Mouse (Mus musculus) limb, embryonic 13.5 days (tissue): ENCODE data around the gene Dpm3. TPM values are rescaled to one million over a fixed set of nuclear protein-coding genes. Genes with fewer than 3 reads are reported as not detected.

Source experiments
- ATAC-seq: fragments of 200-750 bp; cut with Nextera tagmentation; 2 replicates; pipeline ENCODE4 v1.8.0; 2017; ENCODE audit warnings: low read depth, moderate number of reproducible peaks, moderate TSS enrichment; ENCODE audit not compliant: low FRiP score
- H3K27ac ChIP-seq: fragments of 300-500 bp; sonication (generic); 2 replicates; pipeline ENCODE4 v1.5.1; 2015; ENCODE audit warnings: inconsistent platforms, mild to moderate bottlenecking, moderate library complexity
- H3K27me3 ChIP-seq: fragments of 300-500 bp; sonication (generic); 2 replicates; pipeline ENCODE4 v1.6.1; 2015; ENCODE audit warnings: mild to moderate bottlenecking, inconsistent platforms
- H3K36me3 ChIP-seq: fragments of 300-500 bp; sonication (generic); 2 replicates; pipeline ENCODE4 v1.6.1; 2015; ENCODE audit warnings: inconsistent platforms, mild to moderate bottlenecking, moderate library complexity
- H3K4me1 ChIP-seq: fragments of 300-500 bp; sonication (generic); 2 replicates; pipeline ENCODE4 v1.6.1; 2015; ENCODE audit warnings: inconsistent platforms
- H3K4me2 ChIP-seq: fragments of 300-500 bp; sonication (generic); replicated peaks from 2 replicates; pipeline ENCODE4 v1.6.1; 2015; ENCODE audit warnings: inconsistent platforms, mild to moderate bottlenecking, moderate library complexity
- H3K4me3 ChIP-seq: fragments of 300-500 bp; sonication (generic); 2 replicates; pipeline ENCODE4 v1.5.1; 2015; ENCODE audit warnings: moderate library complexity, mild to moderate bottlenecking, inconsistent platforms
- H3K9ac ChIP-seq: fragments of 300-500 bp; sonication (generic); 2 replicates; pipeline ENCODE4 v1.6.1; 2015; ENCODE audit warnings: mild to moderate bottlenecking, inconsistent platforms
- H3K9me3 ChIP-seq: fragments of 300-500 bp; sonication (generic); 2 replicates; pipeline ENCODE4 v1.6.1; 2016; ENCODE audit warnings: inconsistent platforms
- WGBS: fragments of 180-500 bp; shearing (Covaris S2); methylation state at CpG from one replicate; pipeline ENCODE4 v1.1.7; 2015; 5-methylcytosine and 5-hydroxymethylcytosine counted together
- microRNA counts: library from miRNA; unstranded; fragments of <30 nt; microRNA quantifications from one replicate; lab custom pipeline; 2016
- microRNA-seq: library from miRNA; unstranded; fragments of <30 nt; microRNA quantifications from one replicate; pipeline ENCODE4, GENCODE M21; 2016
- polyA plus RNA-seq: library from polyadenylated mRNA; unstranded; fragments of >200 nt; fragmentation: Nextera tagmentation; extraction: Ambion mirVana; gene quantifications from 2 replicates; pipeline ENCODE4 v1.2.1, GENCODE M21; 2015

Gene Dpm3
- polyA plus RNA-seq, 1 experiment from 2014 or later: 126 TPM

DNA sequence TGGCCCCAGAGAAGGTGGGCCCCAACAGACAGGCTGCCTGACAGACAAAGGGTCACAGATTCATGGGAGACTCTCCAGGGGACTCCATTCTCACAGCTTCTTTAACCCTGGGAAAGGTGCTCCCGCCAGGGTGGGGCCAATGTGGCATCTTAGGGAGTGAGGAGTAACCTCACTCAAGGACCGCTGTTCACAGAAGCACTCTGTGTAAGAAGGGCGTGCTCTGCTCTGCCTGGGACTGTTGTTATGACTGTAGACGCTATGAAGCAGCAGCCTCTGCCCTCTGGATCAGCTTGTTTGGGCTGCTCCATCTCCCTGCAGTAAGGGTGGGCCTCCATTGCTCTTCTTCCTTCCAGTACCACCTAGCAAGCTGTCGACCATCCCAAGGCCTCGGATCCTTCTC, 45.3 kb downstream of the Dpm3 start:
- Histone ChIP-seq H3K4me3 (no peak overlapping the region), H3K27ac (no peak overlapping the region)
- 65% methylated on average over 6 of the region's 6 CpGs for WGBS

DNA sequence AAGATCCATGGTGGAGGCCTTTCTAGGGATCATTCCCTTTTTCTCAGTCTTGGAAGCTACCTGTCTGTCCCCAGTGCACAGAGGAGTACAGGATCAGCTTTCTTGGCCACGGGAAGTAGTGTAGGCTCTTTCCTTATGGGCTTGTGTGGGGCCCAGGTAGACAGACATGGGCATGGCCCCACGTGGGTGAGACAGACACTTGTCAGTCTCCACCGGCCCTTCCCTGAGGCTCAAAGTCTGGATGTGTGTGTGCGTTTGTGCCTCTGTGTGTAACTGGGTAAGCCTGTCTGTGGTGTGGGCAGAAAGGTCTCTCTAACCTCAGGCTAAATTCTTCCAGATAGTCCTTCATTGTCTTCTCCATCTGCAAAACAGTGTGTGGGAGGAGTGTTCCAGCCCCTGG, 45.9 kb downstream of the Dpm3 start:
- H3K4me1 ChIP-seq: peaks cover 21% of the 10 kb centered on the region
- 72% methylated on average over 4 of the region's 4 CpGs for WGBS
- no peak for ATAC-seq
- H3K4me2 ChIP-seq: no peak overlapping the region
- no peaks in the 10 kb centered on the region for H3K9me3 ChIP-seq
- no peak overlapping the region for H3K4me3 ChIP-seq
- no peaks in the 10 kb centered on the region for H3K27me3 ChIP-seq
- no peak overlapping the region for H3K27ac ChIP-seq
- no peak overlapping the region for H3K9ac ChIP-seq
- no peaks in the 10 kb centered on the region for H3K36me3 ChIP-seq

More for the DNA sequence above, 45.3 kb downstream of the Dpm3 start:
- H3K4me2 ChIP-seq: no peak overlapping the region
- H3K9ac ChIP-seq: no peak overlapping the region
- no peaks in the 10 kb centered on the region for H3K27me3 ChIP-seq
- peaks cover 28% of the 10 kb centered on the region for H3K4me1 ChIP-seq
- no peaks in the 10 kb centered on the region for H3K9me3 ChIP-seq
- ATAC-seq: no peak
- H3K36me3 ChIP-seq: no peaks in the 10 kb centered on the region

DNA sequence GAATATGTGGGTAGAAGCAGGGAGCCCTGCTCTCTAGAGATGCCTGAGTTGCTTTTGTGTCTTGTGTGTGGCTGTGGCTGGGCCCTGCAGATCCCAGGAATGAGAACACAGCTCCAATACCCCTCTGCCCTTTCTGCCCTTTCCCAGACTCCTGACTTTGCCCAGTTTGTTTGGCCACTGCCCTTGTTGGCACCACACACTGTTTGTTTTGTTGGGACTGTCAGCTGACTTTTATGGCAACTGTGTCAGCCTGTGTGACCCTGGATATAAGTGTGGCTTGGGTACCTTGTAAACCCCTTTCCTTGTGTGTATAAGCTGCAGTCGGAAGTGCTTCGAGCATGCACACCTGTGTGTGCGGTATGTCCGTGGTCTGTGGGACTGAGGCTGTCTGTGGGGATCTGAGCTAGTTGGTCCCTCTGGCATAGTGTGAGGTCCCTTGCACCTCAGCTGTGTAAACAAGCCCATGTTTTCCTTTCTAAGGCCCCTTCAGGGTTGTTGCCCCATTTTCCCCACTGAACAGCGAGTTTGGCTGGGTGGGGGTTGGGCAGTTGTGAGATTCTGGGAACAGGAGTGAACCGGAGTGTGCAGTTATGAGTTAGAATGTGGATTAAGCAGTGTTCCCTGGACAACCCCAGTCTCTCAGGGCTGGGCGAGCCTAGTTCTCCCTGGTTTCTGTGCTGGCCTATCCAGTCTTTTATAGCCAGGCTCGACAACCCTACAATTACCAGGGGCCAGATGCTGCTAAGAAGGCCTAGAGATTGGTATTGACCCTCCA, 46.6 kb downstream of the Dpm3 start:
- H3K27ac ChIP-seq: peak overlapping the region; percentile 55; the same call in 1 of the 2 replicates
- H3K9ac ChIP-seq: peak overlapping the region; percentile 25; the same call in 1 of the 2 replicates
- peak; percentile 45 for ATAC-seq
- 37% methylated on average over 8 of the region's 8 CpGs for WGBS
- H3K36me3 ChIP-seq: no peaks in the 10 kb centered on the region
- no peaks in the 10 kb centered on the region for H3K9me3 ChIP-seq
- no peaks in the 10 kb centered on the region for H3K27me3 ChIP-seq
- H3K4me1 ChIP-seq: peaks cover 19% of the 10 kb centered on the region
- H3K4me2 ChIP-seq: no peak overlapping the region
- no peak overlapping the region for H3K4me3 ChIP-seq

DNA sequence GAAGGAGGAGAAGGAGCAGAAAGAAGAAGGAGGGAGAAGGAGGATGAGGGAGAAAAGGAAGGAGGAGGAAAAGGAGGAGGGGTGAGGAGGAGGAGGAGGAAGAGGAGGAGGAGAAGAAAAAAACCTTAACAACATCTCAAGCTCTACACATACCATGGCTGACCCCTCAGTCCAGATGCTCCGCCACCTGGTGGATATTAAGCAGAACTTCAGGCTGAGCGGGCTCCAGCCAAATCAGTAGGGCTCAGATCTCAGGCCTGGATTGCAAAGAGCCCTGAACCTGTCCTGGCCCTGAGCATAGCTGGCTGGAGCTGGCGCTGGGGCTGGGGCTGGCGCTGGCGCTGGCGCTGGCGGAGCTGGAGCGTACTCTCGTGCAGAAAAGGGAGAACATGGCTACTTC, 48.9 kb downstream of the Dpm3 start:
- Histone ChIP-seq H3K4me1 (peaks cover 19% of the 10 kb centered on the region), H3K4me2 (no peak overlapping the region), H3K9me3 (no peaks in the 10 kb centered on the region), H3K36me3 (no peaks in the 10 kb centered on the region), H3K27me3 (no peaks in the 10 kb centered on the region), H3K9ac (no peak overlapping the region), H3K27ac (no peak overlapping the region), H3K4me3 (no peak overlapping the region)
- ATAC-seq: peak; percentile 75
- WGBS: 4% methylated on average over 9 of the region's 9 CpGs

DNA sequence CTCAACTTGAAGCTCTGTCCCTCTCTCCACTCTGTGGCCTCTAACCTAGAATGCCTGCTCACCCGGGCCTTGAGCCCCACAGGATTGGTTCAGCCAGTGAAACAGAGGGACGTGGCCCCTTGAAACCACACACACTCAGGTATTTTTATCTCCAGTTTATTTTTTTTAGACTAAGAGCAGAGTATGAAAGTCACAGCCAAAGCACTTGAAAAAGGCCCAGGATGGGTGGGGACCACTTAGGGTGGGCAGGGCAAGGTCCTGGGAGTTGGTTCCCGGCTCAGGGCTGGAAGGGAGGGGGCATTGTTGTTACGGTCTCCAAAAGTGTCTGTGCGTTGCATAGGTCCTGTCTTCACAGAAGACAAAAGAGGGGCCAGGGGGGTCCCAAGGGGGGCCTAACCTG, 55.2 kb downstream of the Dpm3 start:
- H3K4me1 ChIP-seq: peaks cover 36% of the 10 kb centered on the region
- H3K9me3 ChIP-seq: no peaks in the 10 kb centered on the region
- peaks cover 21% of the 10 kb centered on the region for H3K27me3 ChIP-seq
- H3K9ac ChIP-seq: no peak overlapping the region
- H3K27ac ChIP-seq: no peak overlapping the region
- WGBS: 84% methylated on average over 5 of the region's 5 CpGs
- peaks cover 5% of the 10 kb centered on the region; the same call in 1 of the 2 replicates for H3K36me3 ChIP-seq
- ATAC-seq: no peak
- H3K4me3 ChIP-seq: no peak overlapping the region
- no peak overlapping the region for H3K4me2 ChIP-seq

DNA sequence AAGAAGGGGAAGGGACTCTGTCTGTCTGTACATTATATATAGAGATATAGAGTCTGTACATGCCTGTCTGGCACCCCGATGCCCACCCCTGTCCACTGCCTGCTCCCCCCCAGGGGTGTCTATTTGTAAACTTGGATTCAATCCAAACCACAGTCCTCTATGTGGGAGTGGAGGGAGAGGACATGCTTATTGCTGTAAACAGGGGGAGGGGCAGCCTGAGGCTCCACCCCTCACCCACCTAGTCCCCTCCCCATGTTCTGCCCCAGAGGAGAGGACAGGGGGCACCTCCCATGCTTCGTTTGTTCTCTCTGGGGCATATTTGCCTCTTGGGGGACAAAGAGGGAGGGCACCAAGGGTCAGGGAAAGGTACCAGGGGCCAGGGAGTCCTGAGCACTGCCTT, 55.6 kb downstream of the Dpm3 start:
- Histone ChIP-seq H3K27me3 (peaks cover 25% of the 10 kb centered on the region), H3K27ac (no peak overlapping the region), H3K4me1 (peaks cover 41% of the 10 kb centered on the region), H3K4me3 (no peak overlapping the region), H3K9me3 (no peaks in the 10 kb centered on the region), H3K9ac (0 out of 2 replicates have a peak overlapping the region, but pooled peaks have one; percentile 45), H3K36me3 (peaks cover 5% of the 10 kb centered on the region; the same call in 1 of the 2 replicates), H3K4me2 (peak overlapping the region; percentile 64)
- WGBS: 46% methylated on average over 2 of the region's 2 CpGs
- no peak for ATAC-seq

DNA sequence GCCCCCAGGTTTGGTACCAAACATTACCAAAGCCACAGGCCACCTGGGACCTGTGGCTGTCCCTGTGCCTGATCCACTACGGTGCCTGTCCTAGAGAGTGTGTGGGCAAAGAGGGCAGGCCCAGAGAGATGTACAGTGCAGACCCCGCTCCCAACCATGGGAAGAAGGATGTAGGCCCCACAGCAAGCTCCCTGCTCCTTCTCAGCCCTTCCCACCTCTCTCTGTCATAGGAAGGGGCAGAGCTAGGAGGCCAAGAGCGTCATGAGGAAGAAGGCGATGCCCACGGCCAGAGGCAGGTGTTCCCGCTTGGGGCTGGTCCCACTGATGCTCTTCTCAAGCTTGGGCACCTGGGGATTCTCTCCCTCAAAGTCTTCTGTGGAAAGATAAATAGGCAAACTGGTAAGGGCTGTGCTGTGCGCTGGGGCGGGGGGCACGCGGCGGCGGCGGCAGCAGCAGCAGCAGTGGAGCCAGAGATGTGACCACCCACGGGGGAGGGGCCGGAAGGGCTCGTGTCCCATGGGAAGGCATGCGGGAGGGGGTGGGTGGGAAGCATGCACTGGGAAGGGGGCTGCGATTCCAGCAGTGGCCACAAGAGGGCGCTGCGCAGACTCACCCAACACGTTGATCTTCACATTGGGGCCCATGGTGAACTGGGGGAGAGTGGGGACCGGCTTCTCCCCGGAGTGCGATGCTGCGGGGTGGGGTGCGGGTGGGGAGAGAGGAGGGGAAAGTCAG, 56.2 kb downstream of the Dpm3 start:
- no peak for ATAC-seq
- 8% methylated on average over 25 of the region's 26 CpGs for WGBS
- no peaks in the 10 kb centered on the region for H3K9me3 ChIP-seq

DNA sequence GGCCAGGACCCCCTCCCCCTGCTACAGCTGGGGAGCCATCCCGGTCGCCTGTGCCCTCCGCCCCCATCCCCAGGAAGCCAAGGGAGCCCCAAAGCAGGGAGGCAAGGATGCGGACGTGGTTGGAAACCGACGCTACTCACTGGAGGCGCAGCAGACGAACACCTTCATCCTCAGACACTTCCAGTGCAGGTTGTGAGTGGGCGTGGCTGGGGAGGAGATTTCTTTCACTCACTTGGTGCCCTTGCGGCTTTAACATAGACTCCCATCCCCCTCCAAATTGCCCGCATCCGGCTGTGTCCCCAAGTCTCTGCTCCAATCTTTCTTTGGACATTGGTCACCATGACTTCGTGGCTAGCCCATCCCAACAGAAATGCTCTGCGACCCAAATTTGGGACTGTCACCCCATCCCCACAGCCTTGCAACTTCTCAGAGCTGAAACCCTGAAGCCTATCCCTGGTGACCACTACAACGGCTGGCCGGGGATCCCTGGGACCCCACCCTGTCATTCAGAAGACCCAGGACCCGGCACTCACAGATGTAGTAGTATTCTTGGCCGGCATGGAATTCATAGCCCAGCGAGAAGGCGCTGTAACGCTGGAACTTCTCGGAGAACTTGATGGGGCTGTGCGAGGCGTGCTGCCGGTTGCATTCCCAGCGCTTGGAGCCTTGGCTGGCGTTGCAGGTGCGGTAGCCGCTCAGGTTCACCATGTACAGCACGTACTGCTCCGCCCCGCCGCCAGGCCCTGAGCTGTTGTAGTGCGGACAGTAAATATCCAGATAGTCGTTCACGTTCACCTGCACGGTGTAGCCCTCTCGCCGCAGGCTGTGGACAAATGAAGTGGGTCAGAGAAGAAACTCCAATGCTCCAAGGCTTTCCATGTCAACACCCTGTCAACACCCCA, 57.0 kb downstream of the Dpm3 start:
- Histone ChIP-seq H3K4me3 (peak overlapping the region; percentile 31), H3K27me3 (peaks cover 39% of the 10 kb centered on the region), H3K4me1 (peaks cover 55% of the 10 kb centered on the region), H3K9me3 (no peaks in the 10 kb centered on the region), H3K36me3 (peaks cover 5% of the 10 kb centered on the region; the same call in 1 of the 2 replicates), H3K9ac (peak overlapping the region; percentile 45; the same call in 1 of the 2 replicates), H3K27ac (no peak overlapping the region), H3K4me2 (peak overlapping the region; percentile 64)
- no peak for ATAC-seq
- WGBS: 14% methylated on average over 40 of the region's 40 CpGs

More for the DNA sequence above, 56.2 kb downstream of the Dpm3 start:
- peak overlapping the region; percentile 31 for H3K4me3 ChIP-seq
- H3K9ac ChIP-seq: peak overlapping the region; percentile 45; the same call in 1 of the 2 replicates
- H3K27me3 ChIP-seq: peaks cover 31% of the 10 kb centered on the region
- no peak overlapping the region for H3K27ac ChIP-seq
- peak overlapping the region; percentile 64 for H3K4me2 ChIP-seq
- H3K36me3 ChIP-seq: peaks cover 5% of the 10 kb centered on the region; the same call in 1 of the 2 replicates
- peaks cover 46% of the 10 kb centered on the region for H3K4me1 ChIP-seq

MicroRNAs within 50 kb of the gene (microRNA counts, 519-probe panel; counts per million panel counts)
- not detected for microRNA mmu-miR-92b (lab: Ali Mortazavi, UCI)

Small RNAs within 50 kb of the gene (microRNA-seq; reads per million reads assigned to microRNA genes)
- 255 reads per million, percentile 64 among the genes with 10 or more reads in this experiment for gene Mir92b

Other genes starting within 250 kb of the Dpm3 start
- 30.9 and 32.7 TPM in 2 replicates for gene Rusc1, start 166.0 kb upstream of the Dpm3 start, polyA plus RNA-seq
- gene Gm43738, start 158.3 kb upstream of the Dpm3 start, polyA plus RNA-seq: not detected in 2 replicates
- gene Fdps, start 157.4 kb upstream of the Dpm3 start, polyA plus RNA-seq: 194 and 207 TPM in 2 replicates
- 0.33 and 0.68 TPM in 2 replicates for gene Pklr, start 123.2 kb upstream of the Dpm3 start, polyA plus RNA-seq
- gene Hcn3, start 99.2 kb upstream of the Dpm3 start, polyA plus RNA-seq: 2.0 and 3.0 TPM in 2 replicates
- 32.3 and 36.6 TPM in 2 replicates for gene Clk2, start 94.6 kb upstream of the Dpm3 start, polyA plus RNA-seq
- gene Scamp3, start 81.9 kb upstream of the Dpm3 start, polyA plus RNA-seq: 115 and 119 TPM in 2 replicates
- 34.0 and 35.2 TPM in 2 replicates for gene Fam189b, start 76.2 kb upstream of the Dpm3 start, polyA plus RNA-seq
- 35.6 and 40.2 TPM in 2 replicates for gene Gba, start 56.4 kb upstream of the Dpm3 start, polyA plus RNA-seq
- gene Thbs3, start 44.2 kb upstream of the Dpm3 start, polyA plus RNA-seq: 63.7 and 69.8 TPM in 2 replicates
- 202 and 205 TPM in 2 replicates for gene Mtx1, start 32.3 kb upstream of the Dpm3 start, polyA plus RNA-seq
- 0.64 and 1.1 TPM in 2 replicates for gene Muc1, start 30.3 kb upstream of the Dpm3 start, polyA plus RNA-seq
- 332 and 333 TPM in 2 replicates for gene Krtcap2, start 13.4 kb upstream of the Dpm3 start, polyA plus RNA-seq
- gene Trim46, start 13.0 kb upstream of the Dpm3 start, polyA plus RNA-seq: 6.1 and 6.8 TPM in 2 replicates
- 85.5 and 88.8 TPM in 2 replicates for gene Slc50a1, start 11.2 kb downstream of the Dpm3 start, polyA plus RNA-seq
- 44.0 and 46.2 TPM in 2 replicates for gene Efna1, start 21.8 kb downstream of the Dpm3 start, polyA plus RNA-seq
- 27.4 and 30.6 TPM in 2 replicates for gene Efna3, start 63.6 kb downstream of the Dpm3 start, polyA plus RNA-seq
- gene Efna4, start 78.7 kb downstream of the Dpm3 start, polyA plus RNA-seq: 49.0 and 51.6 TPM in 2 replicates
- 50.3 and 52.2 TPM in 2 replicates for gene Adam15, start 90.6 kb downstream of the Dpm3 start, polyA plus RNA-seq
- 0.27 and 0.34 TPM in 2 replicates for gene Dcst2, start 102.6 kb downstream of the Dpm3 start, polyA plus RNA-seq
- 0.38 and 0.51 TPM in 2 replicates for gene Dcst1, start 105.9 kb downstream of the Dpm3 start, polyA plus RNA-seq
- 1.1 and 2.0 TPM in 2 replicates for gene Zbtb7b, start 135.4 kb downstream of the Dpm3 start, polyA plus RNA-seq
- gene Lenep, start 143.4 kb downstream of the Dpm3 start, polyA plus RNA-seq: not detected in 2 replicates
- gene Flad1, start 152.5 kb downstream of the Dpm3 start, polyA plus RNA-seq: 27.1 and 28.2 TPM in 2 replicates
- gene Cks1b, start 159.0 kb downstream of the Dpm3 start, polyA plus RNA-seq: 508 and 542 TPM in 2 replicates
- gene Shc1, start 159.1 kb downstream of the Dpm3 start, polyA plus RNA-seq: 102 and 108 TPM in 2 replicates
- gene Pygo2, start 170.9 kb downstream of the Dpm3 start, polyA plus RNA-seq: 49.7 and 50.3 TPM in 2 replicates
- gene Pbxip1, start 177.3 kb downstream of the Dpm3 start, polyA plus RNA-seq: 34.1 and 35.2 TPM in 2 replicates
- gene Pmvk, start 195.2 kb downstream of the Dpm3 start, polyA plus RNA-seq: 59.9 and 60.4 TPM in 2 replicates